Mouse (Mus musculus) T-helper 1 cell (primary cell): ENCODE measurements around the gene Lgi1.

ENCODE experiments used
- in situ Hi-C: fragments of 300-600 bp; cut with MboI, MseI; formaldehyde crosslinking; loops from one replicate; pipeline ENCODE4 v1.15.1; 2025; ENCODE audit warnings: high pct_unique_total_duplicates

The Lgi1 gene

GRCm38 (mm10) chr19:38264505-38265500 lies at the start of gene Lgi1:
Gene Lgi1, plus strand, starts transcription at chr19:38264536.
- in situ Hi-C loops: loop anchor here (5.0 kb wide), 1 partner anchor 503 kb away; no protein-coding TSS in a partner anchor

GRCm38 (mm10) chr19:38217696-38218095 lies 46.6 kb upstream of the Lgi1 start:
- in situ Hi-C loops: no loop called here

GRCm38 (mm10) chr19:38223356-38223904 lies 40.9 kb upstream of the Lgi1 start:
- in situ Hi-C loops: no loop called here

GRCm38 (mm10) chr19:38223905-38224684 lies 40.2 kb upstream of the Lgi1 start, which contains the start of gene Fra10ac1:
Gene Fra10ac1, minus strand, starts transcription at chr19:38224156.
- in situ Hi-C loops: no loop called here

- in situ Hi-C loops: no loop called here
Observed at GRCm38 (mm10) chr19:38224685-38225060, 39.7 kb upstream of the Lgi1 start.

GRCm38 (mm10) chr19:38228699-38229098 lies 35.6 kb upstream of the Lgi1 start:
- in situ Hi-C loops: no loop called here

- in situ Hi-C loops: no loop called here
Observed at GRCm38 (mm10) chr19:38232087-38232486, 32.2 kb upstream of the Lgi1 start.

GRCm38 (mm10) chr19:38232516-38232915 lies 31.8 kb upstream of the Lgi1 start:
- in situ Hi-C loops: no loop called here

GRCm38 (mm10) chr19:38236526-38236925 lies 27.8 kb upstream of the Lgi1 start:
- in situ Hi-C loops: no loop called here

GRCm38 (mm10) chr19:38237834-38238212 lies 26.5 kb upstream of the Lgi1 start:
- in situ Hi-C loops: no loop called here

- in situ Hi-C loops: no loop called here
Observed at GRCm38 (mm10) chr19:38238213-38238951, 26.0 kb upstream of the Lgi1 start.

GRCm38 (mm10) chr19:38242314-38242852 lies 22.0 kb upstream of the Lgi1 start:
- in situ Hi-C loops: no loop called here

GRCm38 (mm10) chr19:38244748-38245147 lies 19.6 kb upstream of the Lgi1 start:
- in situ Hi-C loops: no loop called here

- in situ Hi-C loops: no loop called here
Observed at GRCm38 (mm10) chr19:38245361-38246176, 18.8 kb upstream of the Lgi1 start.

- in situ Hi-C loops: no loop called here
Observed at GRCm38 (mm10) chr19:38246177-38246622, 18.1 kb upstream of the Lgi1 start.

- in situ Hi-C loops: no loop called here
Observed at GRCm38 (mm10) chr19:38249627-38250026, 14.7 kb upstream of the Lgi1 start.

- in situ Hi-C loops: no loop called here
Observed at GRCm38 (mm10) chr19:38253796-38254195, 10.5 kb upstream of the Lgi1 start.

GRCm38 (mm10) chr19:38258651-38259065 lies 5.7 kb upstream of the Lgi1 start:
- in situ Hi-C loops: loop anchor here (5.0 kb wide), 1 partner anchor 54 kb away; no protein-coding TSS in a partner anchor

- in situ Hi-C loops: loop anchor here (5.0 kb wide), 1 partner anchor 53 kb away; no protein-coding TSS in a partner anchor
Observed at GRCm38 (mm10) chr19:38259436-38259835, 4.9 kb upstream of the Lgi1 start.

- in situ Hi-C loops: loop anchor here (5.0 kb wide), 1 partner anchor 498 kb away; no protein-coding TSS in a partner anchor
Observed at GRCm38 (mm10) chr19:38260346-38260745, 4.0 kb upstream of the Lgi1 start.
